Mouse (Mus musculus) MEL (cell line): ENCODE measurements around the gene Pycr1. TPM values are rescaled to one million over a fixed set of nuclear protein-coding genes. Genes with fewer than 3 reads are reported as not detected.

Experiments
- DNase-seq: peaks from one replicate; pipeline ENCODE4 v3.0.0; 2011; ENCODE audit warnings: low read depth, low spot score
- H3K27ac ChIP-seq: 2 replicates; pipeline ENCODE4 v1.5.1; 2012; ENCODE audit warnings: low read depth, mild to moderate bottlenecking, control low read depth, low read length, moderate library complexity; ENCODE audit not compliant: control insufficient read depth
- H3K27me3 ChIP-seq, 2 experiments: fragments of 150-350 bp in 1 of 2; sonication (generic) in 1 of 2; 2 replicates each; pipeline ENCODE4 v1.6.1; 2012; ENCODE audit warnings: low read length in 2 of 2, mild to moderate bottlenecking in 2 of 2, improper control_type of control experiment in 1 of 2, moderate library complexity in 1 of 2; ENCODE audit not compliant: insufficient read depth in 2 of 2, control insufficient read depth in 1 of 2
- H3K36me3 ChIP-seq, 2 experiments: 2 replicates each; pipeline ENCODE4 v1.6.1; 2012 to 2014; ENCODE audit warnings: low read length in 2 of 2, improper control_type of control experiment in 1 of 2, inconsistent platforms in 1 of 2, mild to moderate bottlenecking in 1 of 2; ENCODE audit not compliant: insufficient read depth in 2 of 2, control insufficient read depth in 1 of 2
- H3K4me1 ChIP-seq, 2 experiments: fragments of 150-350 bp in 1 of 2; sonication (generic) in 1 of 2; 2 replicates each; pipeline ENCODE4 v1.6.1; 2012; ENCODE audit warnings: low read length in 2 of 2, improper control_type of control experiment in 1 of 2, mild to moderate bottlenecking in 1 of 2; ENCODE audit not compliant: insufficient read depth in 2 of 2, control insufficient read depth in 1 of 2
- H3K4me3 ChIP-seq, 2 experiments: fragments of 150-350 bp in 1 of 2; sonication (generic) in 1 of 2; 2 replicates each; pipeline ENCODE4 v1.5.1; 2012; ENCODE audit warnings: low read depth in 2 of 2, low read length in 2 of 2, mild to moderate bottlenecking in 2 of 2, moderate library complexity in 2 of 2, control low read depth in 1 of 2, improper control_type of control experiment in 1 of 2; ENCODE audit not compliant: control insufficient read depth in 1 of 2, insufficient read depth in 1 of 2
- H3K79me2 ChIP-seq: 2 replicates; pipeline ENCODE4 v1.6.1; 2012; ENCODE audit warnings: mild to moderate bottlenecking, low read length, moderate library complexity; ENCODE audit not compliant: control insufficient read depth, poor library complexity, insufficient read depth
- H3K9ac ChIP-seq: 2 replicates; pipeline ENCODE4 v1.6.1; 2012; ENCODE audit warnings: low read depth, mild to moderate bottlenecking, control low read depth, low read length, moderate library complexity; ENCODE audit not compliant: control insufficient read depth, poor library complexity, severe bottlenecking
- H3K9me3 ChIP-seq: fragments of 150-350 bp; sonication (generic); replicated peaks from 2 replicates; pipeline ENCODE4 v1.6.1; 2012; ENCODE audit warnings: mild to moderate bottlenecking, low read length, improper control_type of control experiment, moderate library complexity; ENCODE audit not compliant: insufficient read depth
- E2F4 ChIP-seq: IDR thresholded peaks from 2 replicates; pipeline ENCODE4 v1.6.1; 2011; ENCODE audit warnings: low read depth, low read length, improper control_type of control experiment, borderline replicate concordance
- ETS1 ChIP-seq: IDR thresholded peaks from 2 replicates; pipeline ENCODE4 v1.6.1; 2012; ENCODE audit warnings: low read depth, mild to moderate bottlenecking, inconsistent platforms, low read length, improper control_type of control experiment, moderate library complexity
- GATA1 ChIP-seq: IDR thresholded peaks from 2 replicates; pipeline ENCODE4 v1.6.1; 2011; ENCODE audit warnings: low read depth, low read length, improper control_type of control experiment
- MAX ChIP-seq: IDR thresholded peaks from 2 replicates; pipeline ENCODE4 v1.6.1; 2011; ENCODE audit warnings: low read length, improper control_type of control experiment
- MAZ ChIP-seq: IDR thresholded peaks from 2 replicates; pipeline ENCODE4 v1.6.1; 2012; ENCODE audit warnings: low read depth, mild to moderate bottlenecking, inconsistent platforms, low read length, improper control_type of control experiment
- NRF1 ChIP-seq: IDR thresholded peaks from 2 replicates; pipeline ENCODE4 v1.6.1; 2014; ENCODE audit warnings: low read depth, mild to moderate bottlenecking, inconsistent platforms, low read length, improper control_type of control experiment, moderate library complexity; ENCODE audit not compliant: poor library complexity, insufficient read depth, severe bottlenecking
- POLR2A ChIP-seq, 2 experiments: IDR thresholded peaks; 2 replicates each; pipeline ENCODE4 v1.6.1; 2011 to 2012; ENCODE audit warnings: low read length in 2 of 2, mild to moderate bottlenecking in 2 of 2, control low read depth in 1 of 2, improper control_type of control experiment in 1 of 2, low read depth in 1 of 2, moderate library complexity in 1 of 2; ENCODE audit not compliant: control insufficient read depth in 1 of 2, insufficient read depth in 1 of 2, poor library complexity in 1 of 2
- POLR2AphosphoS2 ChIP-seq: IDR thresholded peaks from 2 replicates; pipeline ENCODE4 v1.6.1; 2011; ENCODE audit warnings: low read length, improper control_type of control experiment
- SMC3 ChIP-seq: IDR thresholded peaks from 2 replicates; pipeline ENCODE4 v1.6.1; 2011; ENCODE audit warnings: low read depth, low read length, improper control_type of control experiment
- TAL1 ChIP-seq: IDR thresholded peaks from 2 replicates; pipeline ENCODE4 v1.6.1; 2012; ENCODE audit warnings: mild to moderate bottlenecking, inconsistent platforms, low read length, moderate library complexity, mixed read lengths
- USF1 ChIP-seq: IDR thresholded peaks from 2 replicates; pipeline ENCODE4 v1.6.1; 2014; ENCODE audit warnings: low read depth, mild to moderate bottlenecking, inconsistent platforms, low read length, improper control_type of control experiment, moderate library complexity
- ZC3H11A ChIP-seq: IDR thresholded peaks from 2 replicates; pipeline ENCODE4 v1.6.1; 2012; ENCODE audit warnings: low read depth, mild to moderate bottlenecking, inconsistent platforms, low read length, improper control_type of control experiment
- ZKSCAN1 ChIP-seq: IDR thresholded peaks from 2 replicates; pipeline ENCODE4 v1.6.1; 2012; ENCODE audit warnings: low read depth, mild to moderate bottlenecking, inconsistent platforms, low read length, improper control_type of control experiment, moderate library complexity
- ZNF384 ChIP-seq: IDR thresholded peaks from 2 replicates; pipeline ENCODE4 v1.6.1; 2012; ENCODE audit warnings: low read depth, mild to moderate bottlenecking, inconsistent platforms, low read length, improper control_type of control experiment
- polyA plus RNA-seq, 2 experiments: library from polyadenylated mRNA; stranded (reverse) in 1 of 2; unstranded in 1 of 2; fragments of >175 nt in 1 of 2; fragments of >200 nt in 1 of 2; gene quantifications; 2 replicates each; pipeline versions ENCODE4 v1.2.1 to v1.2.4; 2012; ENCODE audit warnings: low replicate concordance in 2 of 2, low read depth in 1 of 2; ENCODE audit not compliant: insufficient read length in 2 of 2, insufficient read depth in 1 of 2, missing spikeins in 1 of 2
- total RNA-seq: library from RNA; depleted of rRNA; stranded (reverse); fragments of 300-350 nt; gene quantifications from 2 replicates; pipeline ENCODE4 v1.2.3, GENCODE M21; 2012

Gene Pycr1
- total and polyA plus RNA-seq, 3 experiments: 2.6 to 15.3 TPM; not detected in 1

GRCm38 (mm10) chr11:120647047-120647830, 3.7 kb upstream of the Pycr1 start:
- H3K9ac ChIP-seq: no peak overlapping the region
- H3K4me3 ChIP-seq: no peak overlapping the region
- TF ChIP-seq NRF1 (no peak), TAL1 (no peak), E2F4 (no peak), MAZ (no peak), ZC3H11A (no peak), GATA1 (no peak), SMC3 (no peak), ZKSCAN1 (no peak), MAX (no peak), ETS1 (no peak), ZNF384 (no peak), USF1 (no peak)
- TF ChIP-seq, all 39 proteins: peak for 0
- no peak for DNase-seq
- Histone ChIP-seq H3K27ac (no peak overlapping the region), H3K36me3 (peaks cover 0 to 8% of the 10 kb centered on the region in 2 experiments; a peak in 2 of 4 replicates), H3K79me2 (no peaks in the 10 kb centered on the region), H3K4me1 (peaks cover 7 to 15% of the 10 kb centered on the region in 2 experiments), H3K27me3 (no peaks in the 10 kb centered on the region; a peak in 1 of 4 replicates), H3K9me3 (no peaks in the 10 kb centered on the region)

- H3K4me1 ChIP-seq: peaks cover 7 to 15% of the 10 kb centered on the region in 2 experiments
- 0 out of 4 replicates have a peak, but pooled peaks of 1 of the 2 experiments have one; percentile 4 for TF ChIP-seq POLR2A (IDR thresholded peaks at IDR 0.05; ENCODE audit: control insufficient read depth in 1 of 2, insufficient read depth in 1 of 2, low read depth in 1 of 2, low read length in 2 of 2, poor library complexity in 1 of 2)
- no peak for TF ChIP-seq POLR2AphosphoS2
Observed at GRCm38 (mm10) chr11:120642939-120643600, 499 bp downstream of the Pycr1 start.

More at GRCm38 (mm10) chr11:120642939-120643600, 499 bp downstream of the Pycr1 start:
- H3K9me3 ChIP-seq: no peaks in the 10 kb centered on the region
- H3K27me3 ChIP-seq: no peaks in the 10 kb centered on the region
- no peaks in the 10 kb centered on the region for H3K79me2 ChIP-seq
- DNase-seq: no peak
- H3K9ac ChIP-seq: peak overlapping the region; percentile 74
- peaks cover 0 to 8% of the 10 kb centered on the region in 2 experiments; a peak in 2 of 4 replicates for H3K36me3 ChIP-seq
- peak overlapping the region; percentile 54 to 58 for H3K4me3 ChIP-seq
- H3K27ac ChIP-seq: no peak overlapping the region
